Mouse (Mus musculus): ENCODE measurements at regions not wholly inside any gene's neighbourhood (a gene's known extent, or its start where the extent isn't known, plus 50 kb on each side); places are given as distances from the start of the nearest gene placed in this dataset.

GRCm38 (mm10) chr1:75706126-75706525 lies 160.1 kb downstream of the Slc4a3 start:
- no peak for DNase-seq (ENCODE audit: extremely low spot score, low spot score)
- peaks cover 31% of the 10 kb centered on the region for H3K4me1 ChIP-seq
- H3K27me3 ChIP-seq (ENCODE audit: poor library complexity, severe bottlenecking): peaks cover 20% of the 10 kb centered on the region
- no peaks in the 10 kb centered on the region for H3K9me3 ChIP-seq
- no peak overlapping the region for H3K4me3 ChIP-seq
- no peaks in the 10 kb centered on the region for H3K36me3 ChIP-seq (replicated peaks)
- WGBS: 78% methylated on average over 9 of the region's 9 CpGs
- H3K27ac ChIP-seq: peak overlapping the region; percentile 81; the same call in 1 of the 2 replicates

- peaks cover 11% of the 10 kb centered on the region; the same call in 1 of the 2 replicates for H3K9me3 ChIP-seq
- WGBS: 87% methylated on average over 5 of the region's 5 CpGs
- no peaks in the 10 kb centered on the region for H3K36me3 ChIP-seq (replicated peaks)
- no peaks in the 10 kb centered on the region for H3K27me3 ChIP-seq (ENCODE audit: poor library complexity, severe bottlenecking)
- no peak overlapping the region for H3K4me3 ChIP-seq
- DNase-seq (ENCODE audit: extremely low spot score, low spot score): no peak
- H3K27ac ChIP-seq: no peak overlapping the region
- H3K4me1 ChIP-seq: peaks cover 18% of the 10 kb centered on the region
Observed at GRCm38 (mm10) chr1:75723431-75723830, 177.4 kb downstream of the Slc4a3 start.

GRCm38 (mm10) chr1:75725329-75725728 lies 179.3 kb downstream of the Slc4a3 start:
- Histone ChIP-seq H3K4me1 (peaks cover 18% of the 10 kb centered on the region), H3K4me3 (no peak overlapping the region), H3K36me3 (replicated peaks) (no peaks in the 10 kb centered on the region), H3K27me3 (ENCODE audit: poor library complexity, severe bottlenecking) (no peaks in the 10 kb centered on the region), H3K27ac (peak overlapping the region; percentile 71), H3K9me3 (peaks cover 11% of the 10 kb centered on the region; the same call in 1 of the 2 replicates)
- no peak for DNase-seq (ENCODE audit: extremely low spot score, low spot score)
- WGBS: 56% methylated on average over 2 of the region's 2 CpGs

- 65% methylated on average over 2 of the region's 2 CpGs for WGBS
- Histone ChIP-seq H3K4me3 (no peak overlapping the region), H3K4me1 (peaks cover 36% of the 10 kb centered on the region), H3K27me3 (ENCODE audit: poor library complexity, severe bottlenecking) (peaks cover 6% of the 10 kb centered on the region), H3K27ac (no peak overlapping the region), H3K36me3 (replicated peaks) (no peaks in the 10 kb centered on the region), H3K9me3 (peaks cover 11% of the 10 kb centered on the region; the same call in 1 of the 2 replicates)
- no peak for DNase-seq (ENCODE audit: extremely low spot score, low spot score)
Observed at GRCm38 (mm10) chr1:75728859-75729258, 182.8 kb downstream of the Slc4a3 start.

- WGBS: 62% methylated on average over 4 of the region's 4 CpGs
- peaks cover 6% of the 10 kb centered on the region for H3K27me3 ChIP-seq (ENCODE audit: poor library complexity, severe bottlenecking)
- H3K4me1 ChIP-seq: peaks cover 21% of the 10 kb centered on the region
- H3K4me3 ChIP-seq: no peak overlapping the region
- H3K27ac ChIP-seq: no peak overlapping the region
- no peaks in the 10 kb centered on the region for H3K36me3 ChIP-seq (replicated peaks)
- DNase-seq (ENCODE audit: extremely low spot score, low spot score): no peak
- H3K9me3 ChIP-seq: no peaks in the 10 kb centered on the region
Observed at GRCm38 (mm10) chr1:75733791-75734190, 187.7 kb downstream of the Slc4a3 start.

GRCm38 (mm10) chr1:75738651-75739050 lies 192.6 kb downstream of the Slc4a3 start:
- no peak for DNase-seq (ENCODE audit: extremely low spot score, low spot score)
- Histone ChIP-seq H3K4me3 (no peak overlapping the region), H3K27me3 (ENCODE audit: poor library complexity, severe bottlenecking) (no peaks in the 10 kb centered on the region), H3K4me1 (peaks cover 11% of the 10 kb centered on the region), H3K9me3 (no peaks in the 10 kb centered on the region), H3K36me3 (replicated peaks) (no peaks in the 10 kb centered on the region), H3K27ac (no peak overlapping the region)
- WGBS: 70% methylated on average over 5 of the region's 5 CpGs

- no peak for DNase-seq (ENCODE audit: extremely low spot score, low spot score)
- peaks cover 3% of the 10 kb centered on the region; the same call in 1 of the 2 replicates for H3K9me3 ChIP-seq
Observed at GRCm38 (mm10) chr1:75749665-75750221, 203.7 kb downstream of the Slc4a3 start.

GRCm38 (mm10) chr1:75772131-75772530 lies 226.1 kb downstream of the Slc4a3 start:
- no peak overlapping the region for H3K27ac ChIP-seq
- 46% methylated on average over 5 of the region's 5 CpGs for WGBS
- no peak for DNase-seq (ENCODE audit: extremely low spot score, low spot score)
- peaks cover 24% of the 10 kb centered on the region for H3K4me1 ChIP-seq
- 0 out of 2 replicates have a peak, but pooled peaks cover 3% of the 10 kb centered on the region for H3K9me3 ChIP-seq
- no peak overlapping the region for H3K4me3 ChIP-seq
- no peaks in the 10 kb centered on the region for H3K36me3 ChIP-seq (replicated peaks)
- H3K27me3 ChIP-seq (ENCODE audit: poor library complexity, severe bottlenecking): no peaks in the 10 kb centered on the region

More at GRCm38 (mm10) chr1:75749665-75750221, 203.7 kb downstream of the Slc4a3 start:
- H3K27me3 ChIP-seq (ENCODE audit: poor library complexity, severe bottlenecking): no peaks in the 10 kb centered on the region
- 44% methylated on average over 10 of the region's 10 CpGs for WGBS
- H3K36me3 ChIP-seq (replicated peaks): no peaks in the 10 kb centered on the region
- H3K4me1 ChIP-seq: peaks cover 16% of the 10 kb centered on the region
- H3K4me3 ChIP-seq: no peak overlapping the region
- H3K27ac ChIP-seq: peak overlapping the region; percentile 79

- 36% methylated on average over 5 of the region's 5 CpGs for WGBS
- H3K4me1 ChIP-seq: peaks cover 24% of the 10 kb centered on the region
- H3K9me3 ChIP-seq: 0 out of 2 replicates have a peak, but pooled peaks cover 3% of the 10 kb centered on the region
- no peaks in the 10 kb centered on the region for H3K27me3 ChIP-seq (ENCODE audit: poor library complexity, severe bottlenecking)
- no peaks in the 10 kb centered on the region for H3K36me3 ChIP-seq (replicated peaks)
- H3K27ac ChIP-seq: no peak overlapping the region
- no peak overlapping the region for H3K4me3 ChIP-seq
- DNase-seq (ENCODE audit: extremely low spot score, low spot score): no peak
Observed at GRCm38 (mm10) chr1:75773014-75773413, 226.9 kb downstream of the Slc4a3 start.

- Histone ChIP-seq H3K4me3 (no peak overlapping the region), H3K36me3 (replicated peaks) (no peaks in the 10 kb centered on the region), H3K27me3 (ENCODE audit: poor library complexity, severe bottlenecking) (no peaks in the 10 kb centered on the region), H3K27ac (no peak overlapping the region), H3K4me1 (peaks cover 13% of the 10 kb centered on the region), H3K9me3 (0 out of 2 replicates have a peak, but pooled peaks cover 3% of the 10 kb centered on the region)
- DNase-seq (ENCODE audit: extremely low spot score, low spot score): no peak
- WGBS: 92% methylated on average over 8 of the region's 8 CpGs
Observed at GRCm38 (mm10) chr1:75778889-75779288, 232.8 kb downstream of the Slc4a3 start.

- no peaks in the 10 kb centered on the region for H3K36me3 ChIP-seq (replicated peaks)
- H3K4me3 ChIP-seq: no peak overlapping the region
- peaks cover 35% of the 10 kb centered on the region for H3K4me1 ChIP-seq
- DNase-seq (ENCODE audit: extremely low spot score, low spot score): no peak
- H3K27me3 ChIP-seq (ENCODE audit: poor library complexity, severe bottlenecking): peaks cover 28% of the 10 kb centered on the region
- H3K9me3 ChIP-seq: no peaks in the 10 kb centered on the region
- 30% methylated on average over 2 of the region's 2 CpGs for WGBS
- no peak overlapping the region for H3K27ac ChIP-seq
Observed at GRCm38 (mm10) chr1:75783206-75783605, 237.1 kb downstream of the Slc4a3 start.

- Histone ChIP-seq H3K27me3 (ENCODE audit: poor library complexity, severe bottlenecking) (peaks cover 39% of the 10 kb centered on the region), H3K4me3 (no peak overlapping the region), H3K27ac (no peak overlapping the region), H3K36me3 (replicated peaks) (no peaks in the 10 kb centered on the region), H3K4me1 (peaks cover 36% of the 10 kb centered on the region), H3K9me3 (no peaks in the 10 kb centered on the region)
- 44% methylated on average over 10 of the region's 10 CpGs for WGBS
- no peak for DNase-seq (ENCODE audit: extremely low spot score, low spot score)
Observed at GRCm38 (mm10) chr1:75786173-75786820, 240.2 kb downstream of the Slc4a3 start.

- peaks cover 11% of the 10 kb centered on the region for H3K4me1 ChIP-seq
- H3K27me3 ChIP-seq (ENCODE audit: poor library complexity, severe bottlenecking): peaks cover 32% of the 10 kb centered on the region
- WGBS: 85% methylated on average over 1 of the region's 1 CpGs
- DNase-seq (ENCODE audit: extremely low spot score, low spot score): no peak
- H3K36me3 ChIP-seq (replicated peaks): no peaks in the 10 kb centered on the region
- peaks cover 13% of the 10 kb centered on the region; the same call in 1 of the 2 replicates for H3K9me3 ChIP-seq
- no peak overlapping the region for H3K27ac ChIP-seq
- no peak overlapping the region for H3K4me3 ChIP-seq
Observed at GRCm38 (mm10) chr1:75791509-75791908, 245.4 kb downstream of the Slc4a3 start.

All from forebrain, embryonic 10.5 days (tissue).